Mouse (Mus musculus) liver, postnatal 0 days (tissue): ENCODE data around the gene Esm1. TPM values are rescaled to one million over a fixed set of nuclear protein-coding genes. Genes with fewer than 3 reads are reported as not detected.

Source experiments
- ATAC-seq: fragments of 200-750 bp; cut with Nextera tagmentation; 2 replicates; pipeline ENCODE4 v1.8.0; 2017; ENCODE audit warnings: mild to moderate bottlenecking, moderate library complexity
- DNase-seq: peaks from one replicate; pipeline ENCODE4 v3.0.0-alpha.2; 2016
- H3K27ac ChIP-seq: fragments of 300-500 bp; sonication (generic); 2 replicates; pipeline ENCODE4 v1.5.1; 2014; ENCODE audit warnings: antibody characterized with exemption, moderate library complexity, mild to moderate bottlenecking, low read depth
- H3K27me3 ChIP-seq: fragments of 300-500 bp; sonication (generic); 2 replicates; pipeline ENCODE4 v1.6.1; 2014; ENCODE audit warnings: low read length, control low read depth, mixed read lengths; ENCODE audit not compliant: insufficient read depth
- H3K36me3 ChIP-seq: fragments of 300-500 bp; sonication (generic); replicated peaks from 2 replicates; pipeline ENCODE4 v1.6.1; 2014; ENCODE audit warnings: mild to moderate bottlenecking, control low read depth, low read length, moderate library complexity, mixed read lengths; ENCODE audit not compliant: insufficient read depth
- H3K4me1 ChIP-seq: fragments of 300-500 bp; sonication (generic); 2 replicates; pipeline ENCODE4 v1.6.1; 2014; ENCODE audit warnings: antibody characterized with exemption, mild to moderate bottlenecking, control low read depth; ENCODE audit not compliant: insufficient read depth
- H3K4me2 ChIP-seq: fragments of 300-500 bp; sonication (generic); 2 replicates; pipeline ENCODE4 v1.6.1; 2014; ENCODE audit warnings: low read depth, mild to moderate bottlenecking, low read length, moderate library complexity, mixed read lengths
- H3K4me3 ChIP-seq: fragments of 300-500 bp; sonication (generic); 2 replicates; pipeline ENCODE4 v1.5.1; 2014; ENCODE audit warnings: low read depth, low read length
- H3K9ac ChIP-seq: fragments of 300-500 bp; sonication (generic); replicated peaks from 2 replicates; pipeline ENCODE4 v1.6.1; 2014; ENCODE audit warnings: mild to moderate bottlenecking, moderate library complexity
- H3K9me3 ChIP-seq: fragments of 300-500 bp; sonication (generic); 2 replicates; pipeline ENCODE4 v1.6.1; 2016; ENCODE audit warnings: mild to moderate bottlenecking, control low read depth, low read length, mixed read lengths
- CTCF ChIP-seq: sonication (generic); IDR thresholded peaks from 2 replicates; pipeline ENCODE4 v1.5.1; 2016; ENCODE audit warnings: antibody characterized with exemption, low read depth
- EP300 ChIP-seq: IDR thresholded peaks from 2 replicates; pipeline ENCODE4 v1.6.1; 2016; ENCODE audit warnings: antibody characterized with exemption, low read depth, mild to moderate bottlenecking
- WGBS: fragments of 180-500 bp; shearing (Covaris S2); extraction: QIAGEN DNeasy Blood & Tissue Kit; methylation state at CpG from one replicate; pipeline ENCODE4 v1.1.7; 2014; ENCODE audit not compliant: insufficient replicate concordance; 5-methylcytosine and 5-hydroxymethylcytosine counted together
- polyA plus RNA-seq: library from polyadenylated mRNA; unstranded; fragments of >200 nt; fragmentation: Nextera tagmentation; extraction: Ambion mirVana; gene quantifications from 2 replicates; pipeline ENCODE4 v1.2.1, GENCODE M21; 2015

Esm1 gene
- polyA plus RNA-seq, result 0.90 and 1.2 TPM in 2 replicates

DNA sequence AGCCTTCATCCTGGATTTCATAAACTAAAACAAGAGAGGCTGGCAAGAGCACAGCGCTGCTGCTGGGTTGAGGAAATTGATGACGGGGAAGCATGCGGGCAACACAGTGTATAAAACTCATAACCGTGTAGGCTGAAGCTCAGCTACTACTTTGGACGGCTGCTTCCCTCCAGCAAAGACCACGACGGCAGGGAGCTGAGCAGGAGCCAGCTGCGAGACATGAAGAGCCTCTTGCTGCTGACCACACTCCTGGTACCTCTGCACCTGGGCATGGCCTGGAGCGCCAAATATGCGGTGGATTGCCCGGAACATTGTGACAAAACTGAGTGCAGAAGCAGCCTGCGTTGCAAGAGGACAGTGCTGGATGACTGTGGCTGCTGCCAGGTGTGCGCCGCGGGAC, at the start of gene Esm1:
Esm1 (plus strand) TSS at position 36 of the 400 bp plus-strand sequence.
- no peak for ATAC-seq
- TF ChIP-seq CTCF (no peak), EP300 (no peak)
- no peak for DNase-seq
- Histone ChIP-seq H3K27me3 (peaks cover 4% of the 10 kb centered on the region; the same call in 1 of the 2 replicates), H3K4me2 (0 out of 2 replicates have a peak within 1 kb of the TSS, but pooled peaks have one; percentile 26), H3K9ac (no peak within 1 kb of the TSS), H3K4me3 (no peak within 1 kb of the TSS), H3K36me3 (no peaks in the 10 kb centered on the region), H3K4me1 (no peaks in the 10 kb centered on the region), H3K27ac (no peak within 1 kb of the TSS), H3K9me3 (no peaks in the 10 kb centered on the region)
- 30% methylated on average over 15 of the region's 15 CpGs for WGBS

DNA sequence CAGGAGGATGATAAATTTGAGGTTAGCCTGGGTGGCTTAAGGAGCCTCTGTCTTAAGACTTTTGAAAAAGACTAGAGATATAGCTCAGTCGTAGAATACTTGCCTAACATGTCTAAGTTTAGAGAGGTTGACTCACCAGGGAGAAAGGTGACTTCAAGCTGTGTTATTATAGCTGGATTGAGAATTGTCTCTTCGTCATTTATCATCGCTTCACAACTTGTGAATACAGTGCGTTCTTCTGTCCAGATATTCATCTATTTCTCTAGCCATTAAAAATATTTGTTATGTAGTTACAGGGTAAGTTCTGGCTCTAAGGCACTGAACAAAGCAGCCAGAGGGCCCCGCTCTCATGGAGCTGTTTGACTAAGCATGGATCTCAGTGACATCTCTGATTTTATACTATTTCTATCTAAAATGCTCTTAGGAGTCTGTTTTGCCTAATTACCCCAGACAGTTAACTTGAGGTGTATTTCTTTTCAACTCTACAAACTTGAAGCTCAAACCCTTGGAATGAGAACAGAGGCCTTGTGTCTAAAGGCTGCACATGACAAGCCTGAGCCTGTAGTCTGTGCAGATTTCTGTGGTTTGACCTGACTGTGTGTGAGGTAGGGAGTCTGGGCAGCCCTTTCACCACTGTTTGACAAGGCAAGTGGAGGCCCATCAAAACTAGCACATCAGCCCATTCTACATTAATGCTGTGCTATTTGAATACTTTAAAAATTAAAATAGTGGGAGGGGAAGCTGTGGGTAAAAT, 45.0 kb upstream of the Esm1 start:
- no peak for DNase-seq
- ATAC-seq, result no peak
- 82% methylated on average over 5 of the region's 5 CpGs for WGBS

DNA sequence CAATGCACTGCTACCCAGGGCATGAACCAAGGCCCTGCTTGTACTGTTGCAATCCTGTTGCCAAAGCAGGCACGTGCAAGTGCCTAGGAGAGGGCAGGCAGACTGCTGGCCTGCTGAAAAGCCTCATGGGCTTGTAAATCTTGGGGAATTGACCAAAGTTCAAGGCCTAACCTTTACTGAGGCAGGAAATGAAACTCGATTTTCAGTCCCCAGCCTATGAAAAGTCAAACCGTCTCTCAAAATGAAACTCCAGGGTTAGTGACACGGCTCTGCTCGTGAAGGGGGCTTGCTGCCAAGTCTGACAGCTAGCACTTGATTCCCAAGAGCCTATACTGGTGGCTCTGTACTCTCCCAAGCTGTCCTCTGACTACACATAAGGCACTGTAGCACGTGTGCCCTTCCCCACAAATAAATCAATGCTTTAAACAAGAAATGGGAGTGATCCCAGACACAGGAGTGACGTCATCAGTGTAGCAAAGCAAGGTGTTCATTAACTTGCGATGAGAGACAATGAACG, 41.4 kb upstream of the Esm1 start:
- DNase-seq (peak; percentile 44), ATAC-seq (peak; percentile 94)
- H3K9ac ChIP-seq, result no peak overlapping the region
- H3K27ac ChIP-seq, result peak overlapping the region; percentile 41; the same call in 1 of the 2 replicates
- H3K27me3 ChIP-seq, result no peaks in the 10 kb centered on the region
- H3K36me3 ChIP-seq, result no peaks in the 10 kb centered on the region
- no peaks in the 10 kb centered on the region for H3K9me3 ChIP-seq
- 45% methylated on average over 9 of the region's 9 CpGs for WGBS
- 0 out of 2 replicates have a peak overlapping the region, but pooled peaks have one; percentile 6 for H3K4me2 ChIP-seq
- H3K4me1 ChIP-seq, result no peaks in the 10 kb centered on the region
- TF ChIP-seq EP300, result no peak
- no peak for TF ChIP-seq CTCF
- no peak overlapping the region for H3K4me3 ChIP-seq

More for the DNA sequence above, 45.0 kb upstream of the Esm1 start:
- Histone ChIP-seq H3K4me1 (no peaks in the 10 kb centered on the region), H3K4me2 (no peak overlapping the region), H3K27me3 (no peaks in the 10 kb centered on the region), H3K4me3 (no peak overlapping the region), H3K9me3 (no peaks in the 10 kb centered on the region), H3K36me3 (no peaks in the 10 kb centered on the region), H3K9ac (no peak overlapping the region), H3K27ac (no peak overlapping the region)
- no peak for TF ChIP-seq EP300
- no peak for TF ChIP-seq CTCF

DNA sequence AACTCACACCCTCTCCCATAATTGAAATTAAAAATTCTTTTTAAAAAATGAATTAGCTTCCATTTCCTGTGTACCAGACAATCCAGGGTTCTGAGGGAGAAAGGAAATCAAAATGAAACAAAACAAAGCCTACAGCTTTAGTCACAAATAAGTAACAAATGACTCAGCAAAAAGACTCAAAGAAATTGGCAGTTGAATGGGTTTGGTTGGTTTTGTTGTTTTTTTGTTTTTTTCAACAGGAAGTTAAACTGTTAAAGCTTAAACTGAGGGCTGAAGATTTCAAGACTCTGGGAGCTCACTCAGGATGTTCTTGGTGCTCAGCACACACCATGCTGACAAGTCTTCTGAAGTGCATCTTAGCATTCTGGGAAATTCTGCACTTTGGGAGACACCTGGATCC, 39.2 kb upstream of the Esm1 start:
- H3K9me3 ChIP-seq, result no peaks in the 10 kb centered on the region
- DNase-seq, result no peak
- H3K4me2 ChIP-seq, result no peak overlapping the region
- no peak overlapping the region for H3K27ac ChIP-seq
- no peaks in the 10 kb centered on the region for H3K36me3 ChIP-seq
- no peak overlapping the region for H3K4me3 ChIP-seq
- ATAC-seq, result no peak
- no peak for TF ChIP-seq CTCF
- no peak for TF ChIP-seq EP300
- H3K27me3 ChIP-seq, result no peaks in the 10 kb centered on the region
- H3K9ac ChIP-seq, result no peak overlapping the region
- H3K4me1 ChIP-seq, result no peaks in the 10 kb centered on the region

DNA sequence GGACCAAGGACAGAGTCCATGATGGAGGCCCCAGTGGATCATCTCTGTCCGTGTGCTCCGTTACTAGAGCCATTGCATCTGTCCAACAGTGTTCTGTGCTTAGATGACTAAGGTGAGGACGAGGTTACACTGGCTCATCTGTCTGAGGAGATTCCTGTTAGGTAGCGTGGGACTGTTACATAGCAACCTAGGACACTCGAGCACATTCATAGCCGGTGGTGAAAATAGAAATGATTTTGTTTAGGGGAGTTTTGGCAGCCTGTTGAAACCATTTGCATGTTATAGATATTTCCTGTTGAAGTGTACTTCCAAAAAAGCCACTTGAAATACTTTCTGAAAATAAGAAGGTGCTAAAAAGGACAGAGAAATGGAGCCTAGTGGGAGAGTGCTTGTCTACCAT, 35.3 kb upstream of the Esm1 start:
- H3K4me2 ChIP-seq, result no peak overlapping the region
- 79% methylated on average over 6 of the region's 6 CpGs for WGBS
- DNase-seq, result no peak
- TF ChIP-seq CTCF, result no peak
- TF ChIP-seq EP300, result no peak
- H3K4me1 ChIP-seq, result no peaks in the 10 kb centered on the region
- no peaks in the 10 kb centered on the region for H3K9me3 ChIP-seq
- no peaks in the 10 kb centered on the region for H3K27me3 ChIP-seq
- H3K4me3 ChIP-seq, result no peak overlapping the region
- ATAC-seq, result no peak
- H3K9ac ChIP-seq, result no peak overlapping the region
- no peaks in the 10 kb centered on the region for H3K36me3 ChIP-seq
- no peak overlapping the region for H3K27ac ChIP-seq

DNA sequence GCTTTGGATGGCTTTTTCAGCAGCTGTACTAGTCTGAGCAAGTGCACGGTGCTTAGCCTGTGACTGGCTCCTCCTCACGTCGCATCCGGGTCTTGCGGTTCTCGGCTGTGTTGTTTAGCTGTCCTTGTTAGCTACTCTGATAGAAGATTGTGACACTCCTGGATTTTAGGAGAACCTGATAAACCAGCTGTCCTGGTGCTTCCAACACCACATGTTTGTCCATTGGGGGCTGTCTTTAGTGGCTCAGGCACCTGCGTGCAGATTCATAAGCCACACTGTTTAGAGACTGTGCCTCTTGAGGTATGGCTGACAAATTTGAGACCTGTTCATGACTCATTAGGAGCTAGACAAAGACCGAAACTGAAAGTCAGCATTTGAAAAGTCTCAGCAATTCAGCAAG, 26.1 kb upstream of the Esm1 start:
- no peaks in the 10 kb centered on the region for H3K4me1 ChIP-seq
- DNase-seq (no peak), ATAC-seq (no peak)
- 84% methylated on average over 8 of the region's 8 CpGs for WGBS
- H3K36me3 ChIP-seq, result no peaks in the 10 kb centered on the region
- no peak overlapping the region for H3K9ac ChIP-seq
- no peaks in the 10 kb centered on the region for H3K9me3 ChIP-seq
- TF ChIP-seq EP300 (no peak), CTCF (no peak)
- no peak overlapping the region for H3K4me3 ChIP-seq
- H3K27me3 ChIP-seq, result no peaks in the 10 kb centered on the region
- no peak overlapping the region for H3K27ac ChIP-seq
- no peak overlapping the region for H3K4me2 ChIP-seq
